Mouse (Mus musculus): ENCODE results near the gene Ivl. TPM values are rescaled to one million over a fixed set of nuclear protein-coding genes. Genes with fewer than 3 reads are reported as not detected.

The Ivl gene
- polyA plus RNA-seq, 1 experiment from 2014 or later, result not detected

Other genes starting within 250 kb of the Ivl start
- not detected in 2 replicates for gene Sprr2d, start 234.6 kb downstream of the Ivl start, polyA plus RNA-seq (2014; fragmentation: Nextera tagmentation; extraction: Ambion mirVana)
- not detected in 2 replicates for gene Sprr2e, start 221.6 kb downstream of the Ivl start, polyA plus RNA-seq (2014; fragmentation: Nextera tagmentation; extraction: Ambion mirVana)
- gene Sprr2f, start 208.5 kb downstream of the Ivl start, polyA plus RNA-seq (2014; fragmentation: Nextera tagmentation; extraction: Ambion mirVana), result not detected in 2 replicates
- not detected in 2 replicates for gene Sprr2h, start 188.1 kb downstream of the Ivl start, polyA plus RNA-seq (2014; fragmentation: Nextera tagmentation; extraction: Ambion mirVana)
- not detected in 2 replicates for gene Sprr2i, start 165.7 kb downstream of the Ivl start, polyA plus RNA-seq (2014; fragmentation: Nextera tagmentation; extraction: Ambion mirVana)
- gene Sprr2j-ps, start 155.7 kb downstream of the Ivl start, polyA plus RNA-seq (2014; fragmentation: Nextera tagmentation; extraction: Ambion mirVana), result not detected in 2 replicates
- gene Gm9774, start 144.3 kb downstream of the Ivl start, polyA plus RNA-seq (2014; fragmentation: Nextera tagmentation; extraction: Ambion mirVana), result 4.3 and 6.3 TPM in 2 replicates
- not detected in 2 replicates for gene Sprr2k, start 141.2 kb downstream of the Ivl start, polyA plus RNA-seq (2014; fragmentation: Nextera tagmentation; extraction: Ambion mirVana)
- gene Sprr1b, start 134.9 kb downstream of the Ivl start, polyA plus RNA-seq (2014; fragmentation: Nextera tagmentation; extraction: Ambion mirVana), result not detected in 2 replicates
- not detected in 2 replicates for gene Sprr3, start 115.0 kb downstream of the Ivl start, polyA plus RNA-seq (2014; fragmentation: Nextera tagmentation; extraction: Ambion mirVana)
- gene Sprr1a, start 87.8 kb downstream of the Ivl start, polyA plus RNA-seq (2014; fragmentation: Nextera tagmentation; extraction: Ambion mirVana), result not detected in 2 replicates
- not detected in 2 replicates for gene Sprr4, start 73.2 kb downstream of the Ivl start, polyA plus RNA-seq (2014; fragmentation: Nextera tagmentation; extraction: Ambion mirVana)
- not detected in 2 replicates for gene 2310046K23Rik, start 39.2 kb downstream of the Ivl start, polyA plus RNA-seq (2014; fragmentation: Nextera tagmentation; extraction: Ambion mirVana)
- gene Smcp, start 15.3 kb upstream of the Ivl start, polyA plus RNA-seq (2014; fragmentation: Nextera tagmentation; extraction: Ambion mirVana), result not detected in 2 replicates
- not detected in 2 replicates for gene 2210017I01Rik, start 33.8 kb upstream of the Ivl start, polyA plus RNA-seq (2014; fragmentation: Nextera tagmentation; extraction: Ambion mirVana)
- gene Lce6a, start 47.9 kb upstream of the Ivl start, polyA plus RNA-seq (2014; fragmentation: Nextera tagmentation; extraction: Ambion mirVana), result not detected in 2 replicates
- not detected in 2 replicates for gene Lce1a1, start 74.6 kb upstream of the Ivl start, polyA plus RNA-seq (2014; fragmentation: Nextera tagmentation; extraction: Ambion mirVana)
- not detected in 2 replicates for gene Lce1b, start 83.2 kb upstream of the Ivl start, polyA plus RNA-seq (2014; fragmentation: Nextera tagmentation; extraction: Ambion mirVana)
- gene Lce1a2, start 96.6 kb upstream of the Ivl start, polyA plus RNA-seq (2014; fragmentation: Nextera tagmentation; extraction: Ambion mirVana), result not detected in 2 replicates
- gene Lce1c, start 105.5 kb upstream of the Ivl start, polyA plus RNA-seq (2014; fragmentation: Nextera tagmentation; extraction: Ambion mirVana), result not detected in 2 replicates
- not detected in 2 replicates for gene Lce1d, start 113.5 kb upstream of the Ivl start, polyA plus RNA-seq (2014; fragmentation: Nextera tagmentation; extraction: Ambion mirVana)
- gene Lce1e, start 135.3 kb upstream of the Ivl start, polyA plus RNA-seq (2014; fragmentation: Nextera tagmentation; extraction: Ambion mirVana), result not detected in 2 replicates
- gene Lce1f, start 146.6 kb upstream of the Ivl start, polyA plus RNA-seq (2014; fragmentation: Nextera tagmentation; extraction: Ambion mirVana), result not detected in 2 replicates
- gene Gm38119, start 165.4 kb upstream of the Ivl start, polyA plus RNA-seq (2014; fragmentation: Nextera tagmentation; extraction: Ambion mirVana), result not detected in 2 replicates
- gene Lce1g, start 178.6 kb upstream of the Ivl start, polyA plus RNA-seq (2014; fragmentation: Nextera tagmentation; extraction: Ambion mirVana), result not detected in 2 replicates
- not detected in 2 replicates for gene Lce1h, start 191.3 kb upstream of the Ivl start, polyA plus RNA-seq (2014; fragmentation: Nextera tagmentation; extraction: Ambion mirVana)
- not detected in 2 replicates for gene Lce1i, start 205.2 kb upstream of the Ivl start, polyA plus RNA-seq (2014; fragmentation: Nextera tagmentation; extraction: Ambion mirVana)
- not detected in 2 replicates for gene Lce1j, start 216.8 kb upstream of the Ivl start, polyA plus RNA-seq (2014; fragmentation: Nextera tagmentation; extraction: Ambion mirVana)
- gene Lce1k, start 234.2 kb upstream of the Ivl start, polyA plus RNA-seq (2014; fragmentation: Nextera tagmentation; extraction: Ambion mirVana), result not detected in 2 replicates